Mouse (Mus musculus) spleen, postnatal 36 days (tissue): ENCODE measurements around the gene Rapsn.
"Not testable (repeated sequence)": the region's sequence is repeated elsewhere in the genome, so short reads cannot be mapped to it uniquely, and the experiment has no call there.

ENCODE experiments used
- DNase-seq, 2 experiments: peaks; one replicate each; pipeline ENCODE4 v3.0.0; 2022; ENCODE audit warnings: low spot score in 2 of 2, mixed read lengths in 1 of 2

Rapsn gene

DNA sequence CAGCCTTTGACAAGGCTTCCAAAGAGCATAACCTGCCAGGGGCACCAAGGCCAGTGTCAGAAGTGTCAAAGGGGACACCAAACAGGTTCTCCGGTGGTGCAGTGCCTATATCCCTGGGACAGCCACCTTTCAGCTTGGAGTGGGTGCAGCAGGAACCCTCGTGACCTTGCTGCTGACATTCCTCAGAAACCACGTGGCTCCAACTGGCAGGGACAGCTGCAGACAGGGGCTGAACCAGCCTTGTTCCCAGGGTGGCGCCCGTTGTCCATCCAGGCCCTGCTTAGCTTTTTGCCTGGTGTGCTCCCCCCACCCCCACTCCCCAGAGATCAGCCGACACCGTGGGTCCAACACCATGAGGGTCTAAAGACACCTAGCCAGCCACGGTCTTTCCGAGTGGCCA, at the start of gene Rapsn:
Gene Rapsn, plus strand, starts transcription at position 236 of the 400 bp plus-strand sequence.
- DNase-seq: no peak

DNA sequence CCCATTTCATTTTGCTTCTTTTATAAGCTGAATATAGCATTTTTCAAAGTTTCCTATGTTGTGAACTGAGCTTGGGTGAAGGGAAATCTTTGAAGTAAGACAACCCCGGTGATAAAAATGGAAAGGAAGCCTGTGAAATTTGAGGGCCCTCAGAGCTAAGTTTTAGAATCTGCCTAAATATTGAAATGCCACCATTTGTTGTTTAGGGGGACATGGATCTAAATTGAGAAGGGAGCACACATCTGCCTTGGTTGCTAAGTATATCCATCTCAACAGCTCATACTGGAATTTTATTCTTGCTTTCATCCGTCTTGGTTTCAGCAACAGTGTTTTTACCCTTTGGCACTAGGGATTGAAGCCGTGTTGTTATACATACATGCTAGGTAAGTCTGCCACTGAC, 49.4 kb upstream of the Rapsn start:
- no peak for DNase-seq

- no peak for DNase-seq
These were observed 26.9 kb upstream of the Rapsn start for GRCm38 (mm10) chr2:91008536-91008935.

- DNase-seq: peak; percentile 35 to 40
These were observed 21.5 kb upstream of the Rapsn start for GRCm38 (mm10) chr2:91013881-91014280.

GRCm38 (mm10) chr2:91015386-91015785, 20.0 kb upstream of the Rapsn start:
- DNase-seq: no peak

DNA sequence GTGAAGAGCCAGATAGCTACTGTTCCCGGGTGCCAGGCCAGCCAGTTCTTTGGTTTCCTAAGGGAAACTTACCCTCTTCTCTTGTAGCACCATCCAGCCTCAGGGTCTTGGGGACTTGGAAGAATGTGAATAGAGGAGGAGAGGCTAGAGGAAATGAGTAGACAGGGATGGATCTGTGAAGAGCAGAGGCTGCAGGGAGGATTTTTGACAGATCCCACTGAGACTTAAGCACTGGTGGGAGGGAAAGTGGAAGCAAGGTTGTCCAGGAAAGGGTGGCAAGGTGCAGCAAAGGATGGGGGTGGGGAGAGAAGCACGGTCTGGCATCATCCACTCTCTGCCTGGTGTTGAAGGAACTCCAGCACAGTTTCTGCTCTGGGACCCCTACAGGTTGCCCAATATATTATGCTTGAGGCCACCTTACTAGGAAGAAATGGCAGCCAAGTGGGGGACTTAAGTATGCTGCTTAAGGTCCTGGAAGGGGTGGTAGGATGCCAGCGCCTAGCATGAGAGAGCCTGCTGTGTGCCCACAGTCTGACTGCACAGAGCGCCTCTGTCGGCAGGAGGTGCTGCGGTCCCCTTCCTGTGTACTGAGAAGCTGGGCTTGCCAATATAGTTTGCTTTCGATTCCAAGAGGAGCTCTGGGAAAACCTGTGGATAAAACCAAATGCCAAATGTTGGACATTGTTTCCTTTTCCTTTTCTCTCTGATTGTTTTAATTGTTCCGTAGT, 17.2 kb upstream of the Rapsn start:
- DNase-seq: no peak

- DNase-seq: no peak
These were observed 15.5 kb upstream of the Rapsn start for GRCm38 (mm10) chr2:91019911-91020310.

DNA sequence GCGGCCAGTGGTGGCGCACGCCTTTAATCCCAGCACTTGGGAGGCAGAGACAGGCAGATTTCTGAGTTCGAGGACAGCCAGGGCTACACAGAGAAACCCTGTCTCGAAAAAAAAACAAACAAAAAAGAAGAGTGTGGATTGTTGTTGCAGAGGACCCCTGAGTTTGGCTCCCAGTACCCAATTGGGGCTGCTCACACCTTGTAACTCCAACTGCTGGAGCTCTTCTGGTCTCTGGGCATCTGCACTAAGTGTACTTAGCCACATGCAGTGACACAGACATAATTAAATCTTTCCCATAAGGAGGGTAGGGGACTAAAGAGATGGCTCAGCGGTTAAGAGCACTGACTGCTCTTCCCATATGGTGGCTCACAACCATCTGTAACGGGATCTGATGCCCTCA, 13.2 kb upstream of the Rapsn start:
- not testable (repeated sequence) for DNase-seq

DNA sequence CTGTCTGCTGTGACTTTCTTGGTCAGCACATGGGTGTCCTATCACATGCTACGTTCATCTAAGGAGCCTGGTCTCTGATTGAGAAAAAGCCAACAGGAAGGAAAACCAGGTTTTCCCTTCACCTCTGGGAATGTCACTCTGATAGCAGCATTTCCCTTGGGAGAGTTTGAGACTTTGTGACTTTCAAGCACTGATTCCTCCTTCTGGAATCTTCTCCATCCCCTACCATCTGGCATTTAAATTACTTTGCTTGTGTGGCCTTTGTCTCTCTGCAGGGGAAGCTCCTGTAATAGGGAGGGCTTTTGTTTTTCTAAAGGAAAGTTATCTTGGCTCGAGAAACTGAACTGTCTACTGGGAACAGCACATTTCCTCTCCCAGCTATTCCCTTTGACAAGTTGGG, 12.3 kb upstream of the Rapsn start:
- DNase-seq: no peak

DNA sequence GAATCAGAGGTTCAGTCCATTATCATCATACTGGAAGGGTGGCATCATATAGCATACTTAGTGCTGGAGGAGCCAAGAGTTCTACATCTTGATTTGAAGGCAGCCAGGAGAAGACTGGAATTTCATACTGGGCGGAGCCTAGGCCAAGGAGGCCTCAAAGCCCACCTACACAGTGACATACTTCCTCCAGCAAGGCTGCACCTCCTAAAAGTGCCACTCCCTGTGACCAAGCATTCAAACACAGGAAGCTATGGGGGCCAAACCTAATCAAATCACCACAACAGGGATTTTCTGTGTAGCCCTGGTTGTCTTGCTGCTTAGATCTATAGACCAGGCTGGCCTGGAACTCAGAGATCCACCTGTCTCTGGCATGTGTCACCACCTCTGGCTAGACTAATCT, 11.5 kb upstream of the Rapsn start:
- no peak for DNase-seq

DNA sequence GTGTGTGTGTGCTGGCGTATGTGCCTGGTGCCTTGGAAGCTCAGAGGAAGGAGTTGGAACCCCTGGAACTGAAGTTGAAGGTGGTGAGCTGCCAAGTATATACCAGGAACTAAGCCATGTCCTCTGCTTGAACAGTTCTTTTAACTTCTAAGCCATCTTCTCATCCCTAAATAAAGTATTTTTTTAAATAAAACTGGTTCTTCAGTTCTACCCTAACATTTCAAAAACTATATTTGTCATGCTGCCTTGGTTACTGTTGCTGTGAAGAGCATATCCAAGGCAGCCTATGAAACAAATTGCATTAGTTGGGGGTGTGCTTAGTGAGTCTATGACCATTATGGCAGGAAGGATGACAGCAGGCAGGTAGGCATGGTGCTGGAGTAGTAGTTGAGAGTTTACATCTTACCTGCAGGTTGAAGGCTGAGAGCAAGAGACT, 10.3 kb upstream of the Rapsn start:
- no peak for DNase-seq

- no peak for DNase-seq
These were observed 8.9 kb upstream of the Rapsn start for GRCm38 (mm10) chr2:91026491-91026890.

- peak in 1 of 2 experiments; percentile 19 for DNase-seq
These were observed 7.8 kb upstream of the Rapsn start for GRCm38 (mm10) chr2:91027391-91028214.

- no peak for DNase-seq
These were observed 4.2 kb upstream of the Rapsn start for GRCm38 (mm10) chr2:91031216-91031615.

DNA sequence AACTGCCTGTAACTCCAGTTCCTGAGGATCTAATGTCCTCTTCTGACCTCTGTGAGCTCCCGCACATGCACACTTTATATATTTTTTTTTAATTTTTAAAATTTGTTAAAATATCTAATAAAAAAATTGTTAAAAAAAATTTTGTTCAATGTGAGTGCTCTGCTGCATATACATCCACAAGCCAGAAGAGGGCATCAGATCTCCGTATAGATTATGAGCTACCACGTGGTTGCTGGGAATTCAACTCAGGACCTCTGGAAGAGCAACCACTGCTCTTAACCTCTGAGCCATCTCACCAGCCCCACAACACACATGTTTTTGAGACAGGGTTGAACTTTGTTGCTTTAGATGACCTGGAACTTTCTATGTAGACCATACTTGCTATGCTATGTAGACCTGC, 2.4 kb upstream of the Rapsn start:
- no peak for DNase-seq

DNA sequence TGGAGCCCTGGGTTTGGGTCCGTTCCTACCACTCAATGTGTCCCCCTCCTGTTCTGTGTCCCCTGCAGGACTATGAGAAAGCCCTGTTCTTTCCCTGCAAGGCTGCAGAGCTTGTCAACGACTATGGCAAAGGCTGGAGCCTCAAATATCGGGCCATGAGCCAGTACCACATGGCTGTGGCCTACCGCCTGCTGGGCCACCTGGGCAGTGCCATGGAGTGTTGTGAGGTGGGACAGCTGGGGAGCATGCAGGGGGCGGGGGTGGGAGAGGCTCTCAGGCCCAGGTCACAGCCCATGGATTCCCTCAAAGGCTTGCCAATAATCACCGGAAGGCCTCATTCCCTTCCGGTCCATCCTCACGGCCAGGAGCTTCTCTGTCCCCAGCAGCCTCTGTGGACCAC, 6.4 kb downstream of the Rapsn start:
- no peak for DNase-seq

GRCm38 (mm10) chr2:91042651-91043398, 7.4 kb downstream of the Rapsn start:
- DNase-seq: peak; percentile 13 to 27

DNA sequence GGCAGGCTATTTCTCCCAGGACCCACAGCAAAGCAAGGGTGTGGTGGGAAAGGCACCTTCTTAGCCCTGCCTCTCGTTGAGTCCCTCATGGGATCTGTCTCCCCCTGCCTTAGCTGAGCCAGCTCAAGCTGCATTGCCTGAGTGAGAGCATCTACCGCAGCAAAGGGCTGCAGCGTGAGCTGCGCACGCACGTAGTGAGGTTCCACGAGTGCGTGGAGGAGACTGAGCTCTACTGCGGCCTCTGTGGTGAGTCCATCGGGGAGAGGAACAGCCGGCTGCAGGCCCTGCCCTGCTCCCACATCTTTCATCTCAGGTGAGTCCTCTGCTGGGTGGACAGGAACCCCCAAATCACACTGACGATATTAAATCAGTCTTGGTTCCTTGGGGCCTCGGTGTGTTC, 9.3 kb downstream of the Rapsn start:
- DNase-seq: no peak

- DNase-seq: not testable (repeated sequence)
These were observed 10.4 kb downstream of the Rapsn start for GRCm38 (mm10) chr2:91045805-91046204.

GRCm38 (mm10) chr2:91047359-91047758, 11.9 kb downstream of the Rapsn start:
- DNase-seq: no peak

DNA sequence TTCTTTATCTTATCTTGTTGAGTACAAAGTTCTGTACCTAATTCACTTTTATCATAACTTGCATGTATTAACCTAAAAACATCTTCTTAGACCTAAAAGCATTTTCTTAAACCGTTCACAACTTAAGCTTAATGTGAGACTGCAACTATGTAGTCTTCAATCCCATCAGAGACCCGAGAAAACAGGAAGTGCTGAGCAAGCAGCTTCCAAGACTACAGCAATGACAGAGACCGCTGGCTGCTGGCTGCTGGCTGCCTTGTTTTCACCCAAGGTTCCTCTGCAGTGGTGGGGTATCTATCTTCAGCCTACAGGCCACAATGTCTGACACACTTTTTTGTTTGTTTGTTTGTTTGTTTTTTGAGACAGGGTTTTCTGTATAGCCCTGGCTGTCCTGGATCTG, 16.5 kb downstream of the Rapsn start:
- no peak for DNase-seq

- DNase-seq: no peak
These were observed 17.3 kb downstream of the Rapsn start for GRCm38 (mm10) chr2:91052752-91053151.
